Mouse (Mus musculus): ENCODE measurements around the gene Col4a2. TPM values are rescaled to one million over a fixed set of nuclear protein-coding genes. Genes with fewer than 3 reads are reported as not detected.
"Not testable (repeated sequence)": the region's sequence is repeated elsewhere in the genome, so short reads cannot be mapped to it uniquely, and the experiment has no call there.

The Col4a2 gene
- polyA plus RNA-seq, 1 experiment from 2014 or later, result 7.9 TPM

GRCm38 (mm10) chr8:11477178-11477553 is 164.6 kb downstream of the Col4a2 start:
- Histone ChIP-seq H3K27me3 (peaks cover 90% of the 10 kb centered on the region), H3K9me3 (replicated peaks) (no peaks in the 10 kb centered on the region), H3K4me3 (replicated peaks) (peak overlapping the region; percentile 58), H3K4me1 (replicated peaks) (peaks cover 39% of the 10 kb centered on the region), H3K4me2 (peak overlapping the region; percentile 72), H3K9ac (no peak overlapping the region), H3K27ac (replicated peaks) (peak overlapping the region; percentile 55), H3K36me3 (replicated peaks) (no peaks in the 10 kb centered on the region)
- no peak for ATAC-seq (ENCODE audit: insufficient read depth)
- WGBS (ENCODE audit: insufficient replicate concordance), result 2% methylated on average over 9 of the region's 9 CpGs

- under 1% methylated on average over 69 of the region's 69 CpGs for WGBS (ENCODE audit: insufficient replicate concordance)
- H3K36me3 ChIP-seq (replicated peaks), result no peaks in the 10 kb centered on the region
- H3K27me3 ChIP-seq, result peaks cover 92% of the 10 kb centered on the region
- H3K9ac ChIP-seq, result peak within 1 kb of the TSS; percentile 21; the same call in 1 of the 2 replicates
- 0 out of 2 replicates have a peak within 1 kb of the TSS, but pooled peaks have one; percentile 14 for H3K27ac ChIP-seq (replicated peaks)
- H3K4me1 ChIP-seq (replicated peaks), result peaks cover 39% of the 10 kb centered on the region
- no peaks in the 10 kb centered on the region for H3K9me3 ChIP-seq (replicated peaks)
- H3K4me2 ChIP-seq, result peak within 1 kb of the TSS; percentile 72
- H3K4me3 ChIP-seq (replicated peaks), result peak within 1 kb of the TSS; percentile 58
- peak; percentile 53 for ATAC-seq (ENCODE audit: insufficient read depth)
These were observed 165.5 kb downstream of the Col4a2 start, which contains the start of gene Rab20 for GRCm38 (mm10) chr8:11477811-11478761. Gene Rab20 (minus strand): TSS chr8:11478710.

GRCm38 (mm10) chr8:11478807-11479527 is 166.4 kb downstream of the Col4a2 start:
- WGBS (ENCODE audit: insufficient replicate concordance), result 6% methylated on average over 23 of the region's 23 CpGs
- peak overlapping the region; percentile 72 for H3K4me2 ChIP-seq
- no peak for ATAC-seq (ENCODE audit: insufficient read depth)

GRCm38 (mm10) chr8:11479591-11479990 is 167.0 kb downstream of the Col4a2 start:
- H3K9me3 ChIP-seq (replicated peaks), result no peaks in the 10 kb centered on the region
- H3K4me3 ChIP-seq (replicated peaks), result no peak overlapping the region
- peaks cover 88% of the 10 kb centered on the region for H3K27me3 ChIP-seq
- peaks cover 27% of the 10 kb centered on the region for H3K4me1 ChIP-seq (replicated peaks)
- no peak overlapping the region for H3K27ac ChIP-seq (replicated peaks)
- 12% methylated on average over 14 of the region's 14 CpGs for WGBS (ENCODE audit: insufficient replicate concordance)
- H3K36me3 ChIP-seq (replicated peaks), result no peaks in the 10 kb centered on the region
- ATAC-seq (ENCODE audit: insufficient read depth), result no peak
- no peak overlapping the region for H3K4me2 ChIP-seq
- H3K9ac ChIP-seq, result no peak overlapping the region

More at GRCm38 (mm10) chr8:11478807-11479527, 166.4 kb downstream of the Col4a2 start:
- Histone ChIP-seq H3K4me1 (replicated peaks) (peaks cover 30% of the 10 kb centered on the region), H3K27ac (replicated peaks) (no peak overlapping the region), H3K4me3 (replicated peaks) (peak overlapping the region; percentile 58), H3K9me3 (replicated peaks) (no peaks in the 10 kb centered on the region), H3K27me3 (peaks cover 90% of the 10 kb centered on the region), H3K9ac (no peak overlapping the region), H3K36me3 (replicated peaks) (no peaks in the 10 kb centered on the region)

GRCm38 (mm10) chr8:11481876-11482275 is 169.3 kb downstream of the Col4a2 start:
- Histone ChIP-seq H3K27me3 (peaks cover 69% of the 10 kb centered on the region), H3K4me3 (replicated peaks) (no peak overlapping the region), H3K4me1 (replicated peaks) (peaks cover 11% of the 10 kb centered on the region), H3K4me2 (no peak overlapping the region), H3K9me3 (replicated peaks) (no peaks in the 10 kb centered on the region), H3K9ac (no peak overlapping the region), H3K27ac (replicated peaks) (no peak overlapping the region), H3K36me3 (replicated peaks) (no peaks in the 10 kb centered on the region)
- 49% methylated on average over 3 of the region's 3 CpGs for WGBS (ENCODE audit: insufficient replicate concordance)
- ATAC-seq (ENCODE audit: insufficient read depth), result no peak

GRCm38 (mm10) chr8:11482537-11482936 is 169.9 kb downstream of the Col4a2 start:
- Histone ChIP-seq H3K9me3 (replicated peaks) (no peaks in the 10 kb centered on the region), H3K9ac (no peak overlapping the region), H3K27me3 (peaks cover 62% of the 10 kb centered on the region), H3K36me3 (replicated peaks) (no peaks in the 10 kb centered on the region), H3K27ac (replicated peaks) (no peak overlapping the region), H3K4me1 (replicated peaks) (peaks cover 7% of the 10 kb centered on the region), H3K4me2 (no peak overlapping the region), H3K4me3 (replicated peaks) (no peak overlapping the region)
- ATAC-seq (ENCODE audit: insufficient read depth), result no peak
- WGBS (ENCODE audit: insufficient replicate concordance), result 47% methylated on average over 3 of the region's 3 CpGs

- Histone ChIP-seq H3K9ac (no peak overlapping the region), H3K4me2 (no peak overlapping the region), H3K27ac (replicated peaks) (no peak overlapping the region), H3K36me3 (replicated peaks) (no peaks in the 10 kb centered on the region), H3K9me3 (replicated peaks) (no peaks in the 10 kb centered on the region), H3K27me3 (peaks cover 43% of the 10 kb centered on the region), H3K4me3 (replicated peaks) (no peak overlapping the region), H3K4me1 (replicated peaks) (no peaks in the 10 kb centered on the region)
- 9% methylated on average over 7 of the region's 7 CpGs for WGBS (ENCODE audit: insufficient replicate concordance)
- ATAC-seq (ENCODE audit: insufficient read depth), result no peak
These were observed 173.5 kb downstream of the Col4a2 start for GRCm38 (mm10) chr8:11486142-11486541.

GRCm38 (mm10) chr8:11487229-11487628 is 174.6 kb downstream of the Col4a2 start:
- Histone ChIP-seq H3K9me3 (replicated peaks) (no peaks in the 10 kb centered on the region), H3K36me3 (replicated peaks) (no peaks in the 10 kb centered on the region), H3K4me2 (no peak overlapping the region), H3K4me1 (replicated peaks) (no peaks in the 10 kb centered on the region), H3K27ac (replicated peaks) (no peak overlapping the region), H3K4me3 (replicated peaks) (no peak overlapping the region), H3K27me3 (peaks cover 37% of the 10 kb centered on the region), H3K9ac (no peak overlapping the region)
- ATAC-seq (ENCODE audit: insufficient read depth), result no peak
- WGBS (ENCODE audit: insufficient replicate concordance), result 57% methylated on average over 4 of the region's 4 CpGs

GRCm38 (mm10) chr8:11492340-11492739 is 179.7 kb downstream of the Col4a2 start:
- ATAC-seq (ENCODE audit: insufficient read depth); H3K4me2 ChIP-seq: not testable (repeated sequence)

GRCm38 (mm10) chr8:11497017-11497990 is 184.7 kb downstream of the Col4a2 start, which contains the start of gene Naxd:
Gene Naxd (plus strand): TSS chr8:11497506.
- Histone ChIP-seq H3K9me3 (replicated peaks) (no peaks in the 10 kb centered on the region), H3K4me1 (replicated peaks) (peaks cover 21% of the 10 kb centered on the region), H3K4me2 (peak within 1 kb of the TSS; percentile 81), H3K36me3 (replicated peaks) (peaks cover 4% of the 10 kb centered on the region; the same call in 1 of the 2 replicates), H3K27me3 (peaks cover 14% of the 10 kb centered on the region; the same call in 1 of the 2 replicates), H3K27ac (replicated peaks) (peak within 1 kb of the TSS; percentile 75), H3K4me3 (replicated peaks) (peak within 1 kb of the TSS; percentile 99), H3K9ac (peak within 1 kb of the TSS; percentile 86)
- peak; percentile 98 for ATAC-seq (ENCODE audit: insufficient read depth)
- WGBS (ENCODE audit: insufficient replicate concordance), result 3% methylated on average over 73 of the region's 73 CpGs

More at GRCm38 (mm10) chr8:11492340-11492739, 179.7 kb downstream of the Col4a2 start:
- H3K27me3 ChIP-seq, result peaks cover 33% of the 10 kb centered on the region
- not testable (repeated sequence) for H3K27ac ChIP-seq (replicated peaks); H3K4me3 ChIP-seq (replicated peaks); H3K36me3 ChIP-seq (replicated peaks); H3K9me3 ChIP-seq (replicated peaks); H3K4me1 ChIP-seq (replicated peaks); H3K9ac ChIP-seq
- 66% methylated on average over 2 of the region's 2 CpGs for WGBS (ENCODE audit: insufficient replicate concordance)
